Mouse (Mus musculus): ENCODE results near the gene Gm5617.
"Not testable (repeated sequence)": the region's sequence is repeated elsewhere in the genome, so short reads cannot be mapped to it uniquely, and the experiment has no call there.

Gm5617 gene

GRCm38 (mm10) chr9:48501192-48501591, 6.0 kb downstream of the Gm5617 start:
- DNase-seq (ENCODE audit: low read depth, low spot score) = peak; percentile 15

GRCm38 (mm10) chr9:48503001-48503400, 7.8 kb downstream of the Gm5617 start:
- no peak for DNase-seq (ENCODE audit: low read depth, low spot score)

GRCm38 (mm10) chr9:48504741-48505365, 9.6 kb downstream of the Gm5617 start:
- no peak for DNase-seq (ENCODE audit: low read depth, low spot score)

GRCm38 (mm10) chr9:48510134-48510533, 14.9 kb downstream of the Gm5617 start:
- DNase-seq (ENCODE audit: low read depth, low spot score) = no peak

- DNase-seq (ENCODE audit: low read depth, low spot score) = no peak
Observed at GRCm38 (mm10) chr9:48515332-48515731, 20.1 kb downstream of the Gm5617 start.

- no peak for DNase-seq (ENCODE audit: low read depth, low spot score)
Observed at GRCm38 (mm10) chr9:48516615-48517371, 21.6 kb downstream of the Gm5617 start.

GRCm38 (mm10) chr9:48517372-48518130, 22.3 kb downstream of the Gm5617 start:
- no peak for DNase-seq (ENCODE audit: low read depth, low spot score)

- not testable (repeated sequence) for DNase-seq (ENCODE audit: low read depth, low spot score)
Observed at GRCm38 (mm10) chr9:48520405-48520804, 25.2 kb downstream of the Gm5617 start.

GRCm38 (mm10) chr9:48525566-48525965, 30.3 kb downstream of the Gm5617 start:
- peak; percentile 46 for DNase-seq (ENCODE audit: low read depth, low spot score)

GRCm38 (mm10) chr9:48526520-48526919, 31.3 kb downstream of the Gm5617 start:
- DNase-seq (ENCODE audit: low read depth, low spot score) = no peak

GRCm38 (mm10) chr9:48531294-48531693, 36.1 kb downstream of the Gm5617 start:
- DNase-seq (ENCODE audit: low read depth, low spot score) = no peak

GRCm38 (mm10) chr9:48532203-48532602, 37.0 kb downstream of the Gm5617 start:
- no peak for DNase-seq (ENCODE audit: low read depth, low spot score)

- no peak for DNase-seq (ENCODE audit: low read depth, low spot score)
Observed at GRCm38 (mm10) chr9:48532730-48533129, 37.5 kb downstream of the Gm5617 start.

- no peak for DNase-seq (ENCODE audit: low read depth, low spot score)
Observed at GRCm38 (mm10) chr9:48536414-48536813, 41.2 kb downstream of the Gm5617 start.

GRCm38 (mm10) chr9:48537616-48538015, 42.4 kb downstream of the Gm5617 start:
- DNase-seq (ENCODE audit: low read depth, low spot score) = not testable (repeated sequence)

- peak; percentile 65 for DNase-seq (ENCODE audit: low read depth, low spot score)
Observed at GRCm38 (mm10) chr9:48538044-48538645, 42.9 kb downstream of the Gm5617 start.

GRCm38 (mm10) chr9:48538688-48539087, 43.4 kb downstream of the Gm5617 start:
- peak; percentile 66 for DNase-seq (ENCODE audit: low read depth, low spot score)

All from R1 (cell line).